Mouse (Mus musculus) limb, embryonic 14.5 days (tissue): ENCODE data around the gene Ifnar1. TPM values are rescaled to one million over a fixed set of nuclear protein-coding genes. Genes with fewer than 3 reads are reported as not detected.
A peak's percentile ranks its signal among the peaks of the same experiment; 100 is the strongest.

Experiments
- ATAC-seq: fragments of 200-750 bp; cut with Nextera tagmentation; 2 replicates; pipeline ENCODE4 v1.8.0; 2017; ENCODE audit warnings: low read depth, moderate number of reproducible peaks, moderate TSS enrichment; ENCODE audit not compliant: low FRiP score
- DNase-seq: peaks from one replicate; pipeline ENCODE4 v3.0.0-alpha.2; 2015; ENCODE audit warnings: low spot score
- H3K27ac ChIP-seq: fragments of 300-500 bp; sonication (generic); replicated peaks from 2 replicates; pipeline ENCODE4 v1.5.1; 2014; ENCODE audit warnings: low read depth, mild to moderate bottlenecking, low read length, moderate library complexity, mixed read lengths
- H3K27me3 ChIP-seq: fragments of 300-500 bp; sonication (generic); 2 replicates; pipeline ENCODE4 v1.6.1; 2014; ENCODE audit warnings: low read length, mixed read lengths; ENCODE audit not compliant: control insufficient read depth, insufficient read depth
- H3K36me3 ChIP-seq: fragments of 300-500 bp; sonication (generic); 2 replicates; pipeline ENCODE4 v1.6.1; 2014; ENCODE audit warnings: mild to moderate bottlenecking, low read length, moderate library complexity, mixed read lengths; ENCODE audit not compliant: control insufficient read depth, insufficient read depth
- H3K4me1 ChIP-seq: fragments of 300-500 bp; sonication (generic); 2 replicates; pipeline ENCODE4 v1.6.1; 2014; ENCODE audit warnings: antibody characterized with exemption, low read length, mixed read lengths; ENCODE audit not compliant: control insufficient read depth, insufficient read depth
- H3K4me2 ChIP-seq: fragments of 300-500 bp; sonication (generic); replicated peaks from 2 replicates; pipeline ENCODE4 v1.6.1; 2014; ENCODE audit warnings: low read depth, mild to moderate bottlenecking, low read length, moderate library complexity; ENCODE audit not compliant: severe bottlenecking
- H3K4me3 ChIP-seq: fragments of 300-500 bp; sonication (generic); replicated peaks from 2 replicates; pipeline ENCODE4 v1.5.1; 2014; ENCODE audit warnings: low read length
- H3K9ac ChIP-seq: fragments of 300-500 bp; sonication (generic); 2 replicates; pipeline ENCODE4 v1.6.1; 2014; ENCODE audit warnings: mild to moderate bottlenecking, low read depth, low read length, moderate library complexity; ENCODE audit not compliant: severe bottlenecking
- H3K9me3 ChIP-seq: fragments of 300-500 bp; sonication (generic); 2 replicates; pipeline ENCODE4 v1.6.1; 2016; ENCODE audit warnings: low read length; ENCODE audit not compliant: control insufficient read depth
- POLR2A ChIP-seq: fragments of 200-500 bp; IDR thresholded peaks from 2 replicates; pipeline ENCODE4 v1.8.0; 2012; ENCODE audit warnings: inconsistent platforms, mild to moderate bottlenecking, moderate library complexity, borderline replicate concordance; ENCODE audit not compliant: insufficient read depth, insufficient read length; ENCODE audit errors: extremely low read depth
- WGBS: fragments of 180-500 bp; shearing (Covaris S2); extraction: QIAGEN DNeasy Blood & Tissue Kit; methylation state at CpG from one replicate; pipeline ENCODE4 v1.1.7; 2014; 5-methylcytosine and 5-hydroxymethylcytosine counted together
- polyA plus RNA-seq, 2 experiments: library from polyadenylated mRNA; depleted of rRNA in 1 of 2; stranded (reverse) in 1 of 2; unstranded in 1 of 2; fragments of >200 nt; fragmentation: Nextera tagmentation in 1 of 2; extraction: Ambion mirVana in 1 of 2; gene quantifications; 2 replicates each; pipeline versions ENCODE4 v1.2.1 to v1.2.3; 2012 to 2014

The Ifnar1 gene
- polyA plus RNA-seq, 2 experiments, result 45.3 to 53.7 TPM

- no peaks in the 10 kb centered on the region for H3K27me3 ChIP-seq
- H3K9ac ChIP-seq, result no peak overlapping the region
- WGBS, result 92% methylated on average over 15 of the region's 15 CpGs
- DNase-seq (no peak), ATAC-seq (no peak)
- no peak for TF ChIP-seq POLR2A
- no peak overlapping the region for H3K27ac ChIP-seq
- H3K9me3 ChIP-seq, result no peaks in the 10 kb centered on the region
- no peak overlapping the region for H3K4me3 ChIP-seq
- no peaks in the 10 kb centered on the region for H3K4me1 ChIP-seq
- peaks cover 68% of the 10 kb centered on the region for H3K36me3 ChIP-seq
- H3K4me2 ChIP-seq, result no peak overlapping the region
These were observed 20.1 kb downstream of the Ifnar1 start for GRCm38 (mm10) chr16:91505116-91505601.

GRCm38 (mm10) chr16:91506396-91506795, 21.4 kb downstream of the Ifnar1 start:
- H3K4me2 ChIP-seq, result no peak overlapping the region
- no peak for ATAC-seq
- H3K4me1 ChIP-seq, result no peaks in the 10 kb centered on the region
- DNase-seq, result no peak
- WGBS, result 97% methylated on average over 12 of the region's 12 CpGs
- no peak for TF ChIP-seq POLR2A
- H3K27me3 ChIP-seq, result no peaks in the 10 kb centered on the region
- H3K36me3 ChIP-seq, result peaks cover 55% of the 10 kb centered on the region
- H3K9ac ChIP-seq, result no peak overlapping the region
- no peak overlapping the region for H3K4me3 ChIP-seq
- H3K27ac ChIP-seq, result no peak overlapping the region
- H3K9me3 ChIP-seq, result no peaks in the 10 kb centered on the region

- Histone ChIP-seq H3K4me3 (no peak overlapping the region), H3K9ac (no peak overlapping the region), H3K4me1 (no peaks in the 10 kb centered on the region), H3K36me3 (peaks cover 5% of the 10 kb centered on the region), H3K27me3 (no peaks in the 10 kb centered on the region), H3K4me2 (no peak overlapping the region), H3K27ac (no peak overlapping the region), H3K9me3 (no peaks in the 10 kb centered on the region)
- 0 out of 2 replicates have a peak, but pooled peaks have one; percentile 62 for ATAC-seq
- DNase-seq, result peak; percentile 88
- WGBS, result 32% methylated on average over 7 of the region's 7 CpGs
- TF ChIP-seq POLR2A, result no peak
These were observed 27.2 kb downstream of the Ifnar1 start for GRCm38 (mm10) chr16:91512161-91512787.

GRCm38 (mm10) chr16:91513099-91513498, 28.1 kb downstream of the Ifnar1 start:
- no peaks in the 10 kb centered on the region for H3K27me3 ChIP-seq
- H3K36me3 ChIP-seq, result no peaks in the 10 kb centered on the region; the same call in 1 of the 2 replicates
- H3K9ac ChIP-seq, result no peak overlapping the region
- H3K27ac ChIP-seq, result no peak overlapping the region
- WGBS, result 89% methylated on average over 6 of the region's 6 CpGs
- H3K4me2 ChIP-seq, result no peak overlapping the region
- no peaks in the 10 kb centered on the region for H3K9me3 ChIP-seq
- H3K4me3 ChIP-seq, result no peak overlapping the region
- ATAC-seq (no peak), DNase-seq (no peak)
- TF ChIP-seq POLR2A, result no peak
- no peaks in the 10 kb centered on the region for H3K4me1 ChIP-seq

GRCm38 (mm10) chr16:91517020-91517419, 32.0 kb downstream of the Ifnar1 start:
- 86% methylated on average over 7 of the region's 7 CpGs for WGBS
- no peak overlapping the region for H3K9ac ChIP-seq
- H3K4me1 ChIP-seq, result no peaks in the 10 kb centered on the region
- no peak overlapping the region for H3K4me2 ChIP-seq
- no peak overlapping the region for H3K27ac ChIP-seq
- H3K4me3 ChIP-seq, result no peak overlapping the region
- no peak for DNase-seq
- no peaks in the 10 kb centered on the region for H3K36me3 ChIP-seq
- H3K27me3 ChIP-seq, result no peaks in the 10 kb centered on the region
- ATAC-seq, result no peak
- TF ChIP-seq POLR2A, result no peak
- H3K9me3 ChIP-seq, result no peaks in the 10 kb centered on the region
